Mouse (Mus musculus): Measurements from ENCODE around the gene Agmat.

Gene Agmat

DNA sequence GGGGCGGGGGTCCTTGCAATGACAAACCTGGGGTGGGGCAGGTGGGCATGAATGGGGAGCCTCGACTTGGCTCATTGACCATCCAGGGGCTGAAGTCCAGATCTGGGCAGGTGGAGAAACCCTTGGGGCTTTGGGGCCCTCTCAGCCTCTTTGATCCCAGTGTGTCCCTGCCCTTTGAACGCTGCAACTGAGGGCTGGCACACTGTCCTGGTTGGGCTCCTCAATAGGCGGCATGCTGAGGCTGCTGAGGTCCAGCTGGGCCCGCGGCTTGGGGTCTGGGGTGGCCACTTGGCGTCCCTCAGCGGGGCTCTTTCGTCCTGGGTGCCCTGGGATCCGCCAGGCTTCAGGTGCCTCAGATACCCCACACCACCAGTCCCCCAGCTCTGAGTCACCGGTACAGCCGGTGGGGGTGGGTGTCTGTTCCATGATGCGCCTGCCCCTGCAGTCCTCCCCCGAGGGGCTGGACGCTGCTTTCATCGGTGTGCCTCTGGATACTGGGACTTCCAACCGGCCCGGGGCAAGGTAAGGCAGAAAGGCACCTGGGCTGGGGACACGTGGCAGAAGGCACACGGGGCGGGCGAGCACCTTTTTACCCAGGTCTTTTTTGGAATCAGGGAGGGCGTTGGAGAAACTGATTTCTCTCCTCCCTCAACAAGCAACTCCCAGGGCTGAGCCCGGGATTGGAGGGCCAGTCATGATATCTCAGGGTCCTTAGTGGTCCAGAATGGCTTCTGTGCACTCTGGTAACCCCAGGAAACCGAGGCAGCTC is at the start of gene Agmat:
Agmat (plus strand) TSS at position 95 of the 769 bp plus-strand sequence.
- DNase-seq (ENCODE audit: low spot score in 2 of 2), result no peak

DNA sequence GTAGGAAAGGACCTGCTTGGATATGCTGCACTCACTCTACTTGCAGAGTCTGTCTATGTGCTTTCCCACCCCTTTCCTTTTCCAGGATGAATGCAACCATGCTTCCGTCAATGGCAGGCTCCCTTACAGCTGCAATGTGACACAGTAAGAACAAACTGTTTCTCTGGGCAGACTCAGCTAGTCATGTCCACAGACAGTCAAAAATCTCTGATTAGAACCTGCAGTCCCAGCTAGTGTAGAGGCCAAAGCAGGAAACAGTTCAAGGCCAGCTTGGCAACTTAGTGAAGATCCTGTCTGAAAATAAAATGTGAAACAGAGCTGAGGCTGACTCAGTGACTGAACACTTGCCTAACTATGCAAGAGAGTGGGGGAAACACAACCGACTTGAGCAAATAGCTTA is 41.8 kb upstream of the Agmat start:
- no peak for DNase-seq (ENCODE audit: low spot score in 2 of 2)

- DNase-seq (ENCODE audit: low spot score in 2 of 2), result peak; percentile 64 to 68
Observed at GRCm38 (mm10) chr4:141705331-141705730, 41.1 kb upstream of the Agmat start.

GRCm38 (mm10) chr4:141708005-141708404 is 38.5 kb upstream of the Agmat start:
- no peak for DNase-seq (ENCODE audit: low spot score in 2 of 2)

DNA sequence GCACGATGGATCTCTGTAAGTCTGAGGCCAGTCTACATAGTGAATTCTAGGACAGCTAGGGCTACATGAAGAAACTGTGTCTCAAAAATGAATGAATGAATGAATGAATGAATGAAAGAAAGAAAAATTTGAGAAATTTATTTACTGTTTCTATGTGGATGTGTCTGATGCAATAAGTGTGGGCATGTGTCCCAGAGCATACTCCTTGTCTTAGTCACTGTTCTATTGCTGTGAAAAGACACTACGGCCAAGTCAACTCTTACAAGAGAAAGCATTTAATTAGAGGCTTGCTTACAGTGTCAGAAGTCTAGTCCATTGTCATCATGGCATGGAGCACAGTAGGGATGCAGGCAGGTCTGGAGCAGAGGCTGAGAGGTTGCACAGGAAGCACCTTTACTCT is 37.5 kb upstream of the Agmat start:
- no peak for DNase-seq (ENCODE audit: low spot score in 2 of 2)

- DNase-seq (ENCODE audit: low spot score in 2 of 2), result peak in 1 of 2 experiments; percentile 36
Observed at GRCm38 (mm10) chr4:141711250-141711649, 35.2 kb upstream of the Agmat start.

GRCm38 (mm10) chr4:141713598-141714142 is 32.8 kb upstream of the Agmat start:
- no peak for DNase-seq (ENCODE audit: low spot score in 2 of 2)

DNA sequence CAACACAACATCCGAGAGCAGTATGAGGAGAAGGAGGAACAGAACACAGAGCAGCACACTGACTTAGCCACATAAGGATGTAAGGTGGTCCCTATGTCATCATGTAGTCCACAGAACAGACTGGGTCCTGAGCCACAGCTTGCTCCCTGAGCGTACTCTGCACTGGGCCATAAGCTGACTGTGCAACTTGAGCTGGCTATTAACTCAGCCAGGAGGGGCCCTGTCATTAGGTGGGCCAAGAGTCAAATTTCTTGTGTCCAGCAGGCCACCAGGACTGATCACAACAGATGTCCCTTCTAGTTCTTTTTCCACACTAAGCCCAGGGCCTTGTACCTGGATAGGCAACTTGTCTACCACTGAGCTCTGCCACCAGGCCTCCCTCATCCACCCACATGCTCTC is 31.4 kb upstream of the Agmat start:
- no peak for DNase-seq (ENCODE audit: low spot score in 2 of 2)

GRCm38 (mm10) chr4:141717633-141718032 is 28.8 kb upstream of the Agmat start:
- DNase-seq (ENCODE audit: low spot score in 2 of 2), result no peak

- DNase-seq (ENCODE audit: low spot score in 2 of 2), result no peak
Observed at GRCm38 (mm10) chr4:141719304-141719703, 27.2 kb upstream of the Agmat start.

- no peak for DNase-seq (ENCODE audit: low spot score in 2 of 2)
Observed at GRCm38 (mm10) chr4:141720761-141721523, 25.5 kb upstream of the Agmat start.

DNA sequence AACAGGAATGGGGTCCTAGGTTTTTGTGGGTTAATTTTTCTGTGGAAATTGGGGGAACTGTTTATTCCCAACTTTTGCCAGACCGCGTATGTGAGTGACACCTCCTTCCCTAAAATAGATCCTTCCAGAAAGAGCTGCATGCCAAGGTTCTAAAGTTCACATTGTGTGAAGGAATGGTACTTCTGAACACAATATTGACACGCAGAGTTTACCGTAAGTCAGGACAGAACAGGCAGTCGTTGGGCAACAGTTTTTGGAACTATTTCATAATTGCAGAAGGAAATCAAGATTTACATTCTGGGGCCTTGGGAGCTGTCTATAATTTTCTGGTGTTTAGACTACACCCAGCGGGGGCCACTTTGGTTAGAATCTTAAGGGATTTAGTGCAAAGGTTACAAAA is 24.5 kb upstream of the Agmat start:
- DNase-seq (ENCODE audit: low spot score in 2 of 2), result no peak

DNA sequence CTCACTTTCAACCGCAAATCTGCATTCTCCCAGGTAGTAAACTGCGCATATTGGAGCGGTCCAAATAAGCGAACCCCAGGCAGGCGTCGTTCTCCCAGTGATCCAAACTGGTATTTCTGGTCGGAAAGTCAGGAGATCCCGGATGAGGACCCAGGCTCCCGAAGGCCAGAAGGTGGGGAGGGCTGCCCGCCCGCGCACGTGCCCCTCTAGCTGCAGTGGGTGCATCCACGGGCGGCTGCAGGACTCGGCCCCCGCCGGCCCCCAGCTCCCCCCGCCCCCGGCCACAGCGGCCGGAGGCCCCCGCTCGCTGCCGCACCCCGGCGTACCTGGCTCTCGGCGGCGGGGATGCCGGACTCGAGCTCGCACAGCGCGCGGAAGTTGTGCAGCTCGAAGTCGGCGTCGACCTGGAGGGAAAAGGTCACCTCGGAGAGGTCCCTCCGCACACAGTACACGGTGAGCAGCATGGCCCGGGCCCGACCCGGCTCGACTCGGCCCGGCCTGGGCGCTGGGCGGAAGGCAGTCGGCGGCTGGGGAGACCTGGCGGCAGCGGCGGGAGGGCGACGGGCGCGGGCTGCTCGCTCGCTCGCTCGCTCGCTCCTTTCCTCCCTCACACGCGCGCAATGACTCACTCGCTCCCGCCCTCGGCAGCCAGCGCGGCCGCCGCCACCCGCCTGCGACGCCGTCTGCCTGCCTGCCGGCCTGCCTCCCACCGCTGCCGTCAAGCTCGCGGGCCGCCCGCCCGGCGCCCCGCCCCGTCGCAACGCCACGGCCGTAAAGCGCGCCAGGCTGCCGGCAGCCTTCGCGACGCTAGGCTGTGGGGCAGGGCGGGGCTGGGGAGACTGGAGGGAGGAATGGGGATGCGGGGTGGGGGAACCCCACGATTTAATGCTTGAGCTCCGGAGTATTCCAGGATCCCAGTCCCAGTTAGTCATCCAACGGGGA is 23.5 kb upstream of the Agmat start, which contains the start of gene Ddi2:
Ddi2 (minus strand) TSS at position 689 of the 942 bp plus-strand sequence.
- DNase-seq (ENCODE audit: low spot score in 2 of 2), result peak; percentile 90

- DNase-seq (ENCODE audit: low spot score in 2 of 2), result no peak
Observed at GRCm38 (mm10) chr4:141723673-141724068, 22.8 kb upstream of the Agmat start.

DNA sequence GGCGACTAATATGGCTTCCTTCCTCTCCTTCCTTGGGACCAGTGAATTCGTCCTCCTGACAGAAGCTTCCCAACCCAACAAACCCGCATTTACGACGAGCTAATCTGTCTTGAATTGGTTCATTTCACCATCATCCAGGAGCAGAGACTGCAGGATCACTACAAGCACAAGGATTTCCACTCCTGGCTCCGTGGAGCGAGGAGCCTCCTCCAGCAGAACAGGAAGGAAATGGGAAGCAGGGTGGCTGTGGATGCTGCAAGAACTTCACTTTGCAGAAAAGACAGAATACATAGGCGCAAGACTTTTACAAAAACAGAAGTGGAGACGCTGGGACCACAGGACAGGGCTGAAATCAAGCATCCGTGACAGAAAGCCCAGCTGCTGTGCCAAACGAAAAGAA is 21.9 kb upstream of the Agmat start:
- no peak for DNase-seq (ENCODE audit: low spot score in 2 of 2)

DNA sequence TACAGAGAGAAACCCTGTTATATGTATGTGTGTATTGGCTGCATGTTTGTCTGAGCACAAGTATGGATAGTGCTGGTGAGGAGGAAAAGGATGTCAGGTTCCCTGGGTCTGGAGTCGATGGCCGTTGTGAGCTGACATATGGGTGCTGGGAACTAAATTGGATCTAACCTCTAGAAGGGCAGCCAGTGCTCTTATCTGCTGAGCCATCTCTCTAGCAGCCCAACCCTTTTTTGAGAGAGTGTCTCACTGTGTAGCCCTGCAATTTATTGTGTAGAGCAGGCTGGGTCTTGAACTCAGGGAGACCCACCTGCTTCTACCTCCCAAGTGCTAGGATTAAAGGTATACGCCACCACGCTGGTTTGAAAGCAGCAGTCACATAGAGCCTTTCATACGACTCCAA is 21.2 kb upstream of the Agmat start:
- DNase-seq (ENCODE audit: low spot score in 2 of 2), result no peak

- DNase-seq (ENCODE audit: low spot score in 2 of 2), result no peak
Observed at GRCm38 (mm10) chr4:141725738-141726137, 20.7 kb upstream of the Agmat start.

DNA sequence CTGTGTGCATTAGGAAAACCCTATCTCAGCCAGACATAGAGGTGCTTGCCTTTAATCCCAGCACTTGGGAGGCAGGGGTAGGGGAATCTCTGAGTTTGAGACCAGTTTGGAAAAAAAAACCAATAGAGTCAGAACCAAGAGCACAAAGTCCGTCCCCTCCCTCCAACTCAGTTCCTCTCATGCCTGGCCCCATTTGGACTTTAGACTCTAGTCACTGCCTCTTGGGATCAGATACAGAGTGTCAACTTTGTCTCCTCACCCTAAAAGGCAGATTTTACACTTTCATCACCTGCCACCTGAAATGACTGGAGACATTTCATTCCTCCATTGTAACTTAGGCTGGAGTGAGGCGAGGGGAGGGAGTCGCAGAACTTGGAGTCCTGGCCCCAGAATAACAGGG is 17.2 kb upstream of the Agmat start:
- DNase-seq (ENCODE audit: low spot score in 2 of 2), result no peak

- DNase-seq (ENCODE audit: low spot score in 2 of 2), result peak; percentile 40 to 46
Observed at GRCm38 (mm10) chr4:141730401-141730800, 16.1 kb upstream of the Agmat start.

DNA sequence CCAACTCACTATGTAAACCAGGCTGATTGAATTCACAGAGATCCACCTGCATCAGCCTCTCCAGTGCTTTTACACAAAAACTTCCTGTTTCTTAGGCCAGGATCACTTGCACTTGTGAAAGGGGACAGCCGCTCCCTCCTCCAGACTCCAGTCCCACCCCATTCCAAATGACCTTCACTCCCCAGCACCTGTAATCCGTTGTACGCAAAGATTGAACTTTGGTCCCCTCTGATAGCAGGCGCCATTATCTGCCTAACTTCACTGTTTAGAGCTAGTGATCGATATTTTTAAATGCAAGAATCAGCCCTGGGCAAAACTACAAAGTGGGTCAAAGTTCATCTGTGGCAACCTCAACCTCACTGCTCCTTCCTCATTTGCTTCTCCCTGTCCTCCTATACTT is 14.7 kb upstream of the Agmat start:
- DNase-seq (ENCODE audit: low spot score in 2 of 2), result no peak

DNA sequence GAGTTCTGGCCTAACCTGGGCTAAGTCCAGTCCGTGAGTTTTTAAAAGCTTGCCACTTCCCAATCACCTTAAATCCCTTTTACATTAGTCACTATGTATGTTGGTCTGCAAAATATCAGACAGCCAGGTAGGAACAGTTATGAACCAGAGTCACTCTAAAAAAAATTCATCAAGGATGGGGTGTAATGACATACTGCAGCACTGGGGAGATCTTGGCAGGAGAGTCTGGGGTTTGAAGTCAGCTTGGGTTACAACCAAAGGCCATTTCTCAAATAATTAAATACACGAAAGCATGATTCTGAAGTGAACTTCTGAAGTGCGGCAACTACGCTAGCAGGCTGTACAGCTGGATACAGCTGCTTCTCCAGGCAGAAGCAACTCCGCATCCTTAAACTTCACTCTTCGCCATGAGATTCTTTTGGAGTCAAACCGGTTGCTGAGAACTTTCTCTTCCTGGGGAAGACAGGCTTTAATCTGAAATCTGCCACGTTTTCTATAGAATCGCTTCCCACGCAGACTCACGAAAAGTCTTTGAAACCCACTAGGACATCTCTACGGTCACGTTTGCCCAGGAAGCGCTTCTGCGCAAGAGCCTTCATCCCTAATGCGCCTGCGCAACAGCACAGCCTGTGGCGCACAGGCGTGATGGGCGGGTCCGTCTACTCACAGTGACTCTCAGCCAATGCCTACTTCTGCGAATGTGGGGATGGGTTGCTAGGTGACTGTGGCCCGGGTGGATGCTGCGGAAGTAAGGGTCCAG is 11.8 kb upstream of the Agmat start:
- peak; percentile 94 to 95 for DNase-seq (ENCODE audit: low spot score in 2 of 2)

All from right cerebral cortex, adult 2 months (tissue).